Mouse (Mus musculus) midbrain, embryonic 16.5 days (tissue): ENCODE results near the gene Rps26. TPM values are rescaled to one million over a fixed set of nuclear protein-coding genes. Genes with fewer than 3 reads are reported as not detected.

Experiments used
- microRNA-seq: library from miRNA; unstranded; fragments of <30 nt; microRNA quantifications from one replicate; pipeline ENCODE4, GENCODE M21; 2017
- polyA plus RNA-seq: library from polyadenylated mRNA; unstranded; fragments of >200 nt; fragmentation: Nextera tagmentation; extraction: Ambion mirVana; gene quantifications from 2 replicates; pipeline ENCODE4 v1.2.1, GENCODE M21; 2015

The Rps26 gene
- polyA plus RNA-seq, 1 experiment from 2014 or later = 295 TPM

Small RNA genes within 50 kb of the gene (microRNA-seq; reads per million reads assigned to microRNA genes)
- not detected for gene Mir6917

Other genes with a start within 250 kb of the Rps26 start
- gene Ankrd52, start 249.6 kb downstream of the Rps26 start, polyA plus RNA-seq = 9.9 and 13.6 TPM in 2 replicates
- 0.10 TPM in 1 of 2 replicates, not detected in the other for gene Slc39a5, start 225.5 kb downstream of the Rps26 start, polyA plus RNA-seq
- gene Nabp2, start 215.3 kb downstream of the Rps26 start, polyA plus RNA-seq = 141 and 150 TPM in 2 replicates
- gene Rnf41, start 215.1 kb downstream of the Rps26 start, polyA plus RNA-seq = 105 and 108 TPM in 2 replicates
- gene Smarcc2, start 167.5 kb downstream of the Rps26 start, polyA plus RNA-seq = 185 and 195 TPM in 2 replicates
- gene Myl6, start 132.6 kb downstream of the Rps26 start, polyA plus RNA-seq = 852 and 855 TPM in 2 replicates
- gene Myl6b, start 128.1 kb downstream of the Rps26 start, polyA plus RNA-seq = 5.3 and 6.4 TPM in 2 replicates
- gene Esyt1, start 100.9 kb downstream of the Rps26 start, polyA plus RNA-seq = 8.8 and 8.9 TPM in 2 replicates
- gene Zc3h10, start 79.0 kb downstream of the Rps26 start, polyA plus RNA-seq = 17.8 and 19.7 TPM in 2 replicates
- 1,924 and 2,018 TPM in 2 replicates for gene Rpl41, start 77.4 kb downstream of the Rps26 start, polyA plus RNA-seq
- 124 and 125 TPM in 2 replicates for gene Pa2g4, start 60.8 kb downstream of the Rps26 start, polyA plus RNA-seq
- 0.41 and 0.47 TPM in 2 replicates for gene Erbb3, start 37.1 kb downstream of the Rps26 start, polyA plus RNA-seq
- 23.1 and 23.5 TPM in 2 replicates for gene Ikzf4, start 19.2 kb upstream of the Rps26 start, polyA plus RNA-seq
- gene Suox, start 47.3 kb upstream of the Rps26 start, polyA plus RNA-seq = 13.4 and 13.7 TPM in 2 replicates
- gene Rab5b, start 69.5 kb upstream of the Rps26 start, polyA plus RNA-seq = 119 and 128 TPM in 2 replicates
- 0.37 and 0.77 TPM in 2 replicates for gene Pmel, start 77.4 kb upstream of the Rps26 start, polyA plus RNA-seq
- 14.6 and 15.0 TPM in 2 replicates for gene Cdk2, start 78.3 kb upstream of the Rps26 start, polyA plus RNA-seq
- gene Dgka, start 118.1 kb upstream of the Rps26 start, polyA plus RNA-seq = 6.1 and 6.3 TPM in 2 replicates
- gene Pym1, start 121.1 kb upstream of the Rps26 start, polyA plus RNA-seq = 45.5 and 47.7 TPM in 2 replicates
- 0.51 and 0.88 TPM in 2 replicates for gene Mmp19, start 164.2 kb upstream of the Rps26 start, polyA plus RNA-seq
- gene Dnajc14, start 177.3 kb upstream of the Rps26 start, polyA plus RNA-seq = 54.2 and 59.5 TPM in 2 replicates
- gene Tmem198b, start 177.6 kb upstream of the Rps26 start, polyA plus RNA-seq = 14.8 and 16.1 TPM in 2 replicates
- gene Sarnp, start 190.6 kb upstream of the Rps26 start, polyA plus RNA-seq = 143 and 152 TPM in 2 replicates
- 17.7 and 18.6 TPM in 2 replicates for gene Ormdl2, start 194.9 kb upstream of the Rps26 start, polyA plus RNA-seq